Mouse (Mus musculus) hindbrain, embryonic 13.5 days (tissue): ENCODE results near the gene Dhrs11. TPM values are rescaled to one million over a fixed set of nuclear protein-coding genes. Genes with fewer than 3 reads are reported as not detected.

Experiments used
- ATAC-seq: fragments of 200-750 bp; cut with Nextera tagmentation; 2 replicates; pipeline ENCODE4 v1.8.0; 2017; ENCODE audit warnings: moderate TSS enrichment; ENCODE audit not compliant: low FRiP score
- H3K27ac ChIP-seq: fragments of 300-500 bp; sonication (generic); 2 replicates; pipeline ENCODE4 v1.5.1; 2015; ENCODE audit warnings: inconsistent platforms, mild to moderate bottlenecking, moderate library complexity
- H3K27me3 ChIP-seq: fragments of 300-500 bp; sonication (generic); 2 replicates; pipeline ENCODE4 v1.6.1; 2015; ENCODE audit warnings: mild to moderate bottlenecking, inconsistent platforms
- H3K36me3 ChIP-seq: fragments of 300-500 bp; sonication (generic); 2 replicates; pipeline ENCODE4 v1.6.1; 2015; ENCODE audit warnings: mild to moderate bottlenecking, inconsistent platforms
- H3K4me1 ChIP-seq: fragments of 300-500 bp; sonication (generic); replicated peaks from 2 replicates; pipeline ENCODE4 v1.6.1; 2015; ENCODE audit warnings: inconsistent platforms
- H3K4me2 ChIP-seq: fragments of 300-500 bp; sonication (generic); 2 replicates; pipeline ENCODE4 v1.6.1; 2015; ENCODE audit warnings: inconsistent platforms, mild to moderate bottlenecking, moderate library complexity
- H3K4me3 ChIP-seq: fragments of 300-500 bp; sonication (generic); 2 replicates; pipeline ENCODE4 v1.5.1; 2015; ENCODE audit warnings: mild to moderate bottlenecking, inconsistent platforms
- H3K9ac ChIP-seq: fragments of 300-500 bp; sonication (generic); 2 replicates; pipeline ENCODE4 v1.6.1; 2015; ENCODE audit warnings: mild to moderate bottlenecking, inconsistent platforms
- H3K9me3 ChIP-seq: fragments of 300-500 bp; sonication (generic); 2 replicates; pipeline ENCODE4 v1.6.1; 2016; ENCODE audit warnings: inconsistent platforms
- WGBS: fragments of 180-500 bp; shearing (Covaris S2); methylation state at CpG from one replicate; pipeline ENCODE4 v1.1.7; 2015; 5-methylcytosine and 5-hydroxymethylcytosine counted together
- polyA plus RNA-seq: library from polyadenylated mRNA; unstranded; fragments of >200 nt; fragmentation: Nextera tagmentation; extraction: Ambion mirVana; gene quantifications from 2 replicates; pipeline ENCODE4 v1.2.1, GENCODE M21; 2015

Gene Dhrs11
- polyA plus RNA-seq, 1 experiment from 2014 or later, result 6.3 TPM

- no peak overlapping the region; the same call in 1 of the 2 replicates for H3K4me3 ChIP-seq
- peak overlapping the region; percentile 41 for H3K4me2 ChIP-seq
- H3K27ac ChIP-seq, result no peak overlapping the region
- peak; percentile 60 for ATAC-seq
- H3K27me3 ChIP-seq, result peaks cover 36% of the 10 kb centered on the region
- 3% methylated on average over 19 of the region's 19 CpGs for WGBS
- H3K36me3 ChIP-seq, result no peaks in the 10 kb centered on the region
- H3K9ac ChIP-seq, result no peak overlapping the region
- H3K4me1 ChIP-seq, result peaks cover 46% of the 10 kb centered on the region
- H3K9me3 ChIP-seq, result no peaks in the 10 kb centered on the region
These were observed 48.5 kb downstream of the Dhrs11 start for GRCm38 (mm10) chr11:84780143-84780870.

GRCm38 (mm10) chr11:84775560-84775959, 53.2 kb downstream of the Dhrs11 start:
- H3K27ac ChIP-seq, result peak overlapping the region; percentile 85
- peaks cover 40% of the 10 kb centered on the region for H3K27me3 ChIP-seq
- H3K4me1 ChIP-seq, result peaks cover 65% of the 10 kb centered on the region
- H3K9me3 ChIP-seq, result no peaks in the 10 kb centered on the region
- no peak overlapping the region for H3K4me3 ChIP-seq
- no peaks in the 10 kb centered on the region for H3K36me3 ChIP-seq
- 0% methylated on average over 4 of the region's 4 CpGs for WGBS
- no peak overlapping the region for H3K4me2 ChIP-seq
- ATAC-seq, result peak; percentile 55; the same call in 1 of the 2 replicates
- no peak overlapping the region for H3K9ac ChIP-seq

GRCm38 (mm10) chr11:84774870-84775514, 53.8 kb downstream of the Dhrs11 start:
- no peaks in the 10 kb centered on the region for H3K9me3 ChIP-seq
- H3K36me3 ChIP-seq, result no peaks in the 10 kb centered on the region
- peaks cover 40% of the 10 kb centered on the region for H3K27me3 ChIP-seq
- no peak for ATAC-seq
- H3K4me1 ChIP-seq, result peaks cover 63% of the 10 kb centered on the region
- no peak overlapping the region for H3K4me2 ChIP-seq
- H3K27ac ChIP-seq, result peak overlapping the region; percentile 85
- 32% methylated on average over 13 of the region's 13 CpGs for WGBS
- no peak overlapping the region for H3K9ac ChIP-seq
- H3K4me3 ChIP-seq, result no peak overlapping the region

Other genes with a start within 250 kb of the Dhrs11 start
- 9.1 and 11.7 TPM in 2 replicates for gene Mrm1, start 9.5 kb downstream of the Dhrs11 start, polyA plus RNA-seq
- 70.9 and 74.4 TPM in 2 replicates for gene Ggnbp2, start 41.8 kb upstream of the Dhrs11 start, polyA plus RNA-seq
- gene Myo19, start 51.2 kb upstream of the Dhrs11 start, polyA plus RNA-seq, result 5.1 and 6.7 TPM in 2 replicates
- gene Pigw, start 51.3 kb upstream of the Dhrs11 start, polyA plus RNA-seq, result 2.1 and 2.3 TPM in 2 replicates
- gene Znhit3, start 87.4 kb upstream of the Dhrs11 start, polyA plus RNA-seq, result 64.0 and 69.1 TPM in 2 replicates
- 5.1 and 5.2 TPM in 2 replicates for gene Car4, start 128.8 kb upstream of the Dhrs11 start, polyA plus RNA-seq